Comparison of ENCODE assay signal across 24 mouse cellular contexts in genomic region chr7:133768027-133768426, GRCm38 (mm10). TPM values are rescaled to one million over a fixed set of nuclear protein-coding genes. Genes with fewer than 3 reads are reported as not detected.
DNase-seq lines count a peak whose midpoint lies in the region; ATAC-seq and TF ChIP-seq lines count a peak whose summit lies in the region.
"Had no signal": no experiment of that assay in that cellular context is flagged by ENCODE, and none has a peak within 500 bp of the region (broad histone marks: within the 10 kb centered on the region; RNA-seq: fewer than 3 reads in every experiment).

No protein-coding gene starts in this region.

- TF ChIP-seq CTCF in layer of hippocampus, adult 2 months (conservative IDR thresholded peaks at IDR 0.05), result no peak
- no peak for TF ChIP-seq CTCF in brain, embryonic 14.5 days (IDR thresholded peaks at IDR 0.05; ENCODE audit: borderline replicate concordance, extremely low read depth, insufficient read depth, insufficient read length)
- TF ChIP-seq CTCF in cortical plate, adult 2 months (IDR thresholded peaks at IDR 0.05; ENCODE audit: extremely low read depth, insufficient read depth, low read length), result no peak

- no peak overlapping the region for H3K4me3 ChIP-seq in layer of hippocampus, adult 2 months
- no peak overlapping the region for H3K4me3 ChIP-seq in cortical plate, adult 2 months (ENCODE audit: insufficient read depth, low read length)
- H3K4me3 ChIP-seq: heart, embryonic 13.5 days; limb, embryonic 13.5 days; liver, embryonic 13.5 days had no signal

- peaks cover 17% of the 10 kb centered on the region for H3K4me1 ChIP-seq in cortical plate, adult 2 months (ENCODE audit: control insufficient read depth, insufficient read depth, low read length)
- H3K4me1 ChIP-seq: limb, embryonic 13.5 days; liver, embryonic 13.5 days had no signal

- peak overlapping the region; percentile 77 for H3K27ac ChIP-seq in layer of hippocampus, adult 2 months
- H3K27ac ChIP-seq in cortical plate, adult 2 months (ENCODE audit: insufficient read depth, low read length), result peak overlapping the region; percentile 83
- H3K27ac ChIP-seq: heart, embryonic 13.5 days; hindbrain, embryonic 14.5 days; kidney, postnatal 0 days; limb, embryonic 13.5 days; liver, embryonic 13.5 days; stomach, postnatal 0 days had no signal

- no peak for TF ChIP-seq POLR2A in brain, embryonic 14.5 days (IDR thresholded peaks at IDR 0.05; ENCODE audit: borderline replicate concordance, extremely low read depth, insufficient read depth, insufficient read length, poor library complexity, severe bottlenecking)
- no peak for TF ChIP-seq POLR2A in cortical plate, adult 2 months (IDR thresholded peaks at IDR 0.05; ENCODE audit: extremely low read depth, insufficient read depth, low read length)

- peak; percentile 38 to 41 for DNase-seq in cerebellum, adult 18-20 months
- no peak for DNase-seq in layer of hippocampus, adult 2 months (ENCODE audit: low spot score in 2 of 2)
- DNase-seq in layer of hippocampus, adult 9-11 months, result no peak
- DNase-seq in brain, embryonic 14.5 days (ENCODE audit: low read depth), result peak; percentile 77
- no peak for DNase-seq in urinary bladder, adult 2 months (ENCODE audit: low spot score)
- no peak for DNase-seq in adrenal gland, postnatal 36 days
- DNase-seq: adrenal gland, adult 8-10 months; gastrocnemius, postnatal 10 days; heart, adult 18-20 months; heart, postnatal 36 days; kidney, adult 18-20 months; liver, embryonic 13.5 days; lung, embryonic 14.5 days; lung, postnatal 36 days; thymus, postnatal 36 days had no signal

- ATAC-seq in cerebellum, adult (ENCODE audit: insufficient number of reproducible peaks, low FRiP score, low TSS enrichment), result no peak
- ATAC-seq: CD4-positive, CD25-positive, alpha-beta regulatory T cell, adult 4 months; Patski had no signal

RNA-seq across cellular contexts. Expression of gene Fank1, which starts 8.6 kb away (rescaled TPM):
- 1 to 10 TPM; 2.0 to 2.5 TPM for total RNA-seq in layer of hippocampus, adult 2 months (2021)
- 4.4 and 4.7 TPM in 2 replicates for polyA plus RNA-seq in brain, embryonic 14.5 days (2012; rRNA removed)
- polyA plus RNA-seq in cortical plate, adult 2 months (2012; rRNA removed), result 5.8 TPM in 2 replicates
- 0.13 and 0.29 TPM in 2 replicates for polyA plus RNA-seq in urinary bladder, adult 2 months (2012; rRNA removed)
- under 1 TPM in 1 of 2 experiments, not detected in 1; 0.50 TPM for total RNA-seq in adrenal gland, postnatal 36 days (2021)
- total RNA-seq: heart, adult 18-20 months; heart, postnatal 36 days had no signal
- polyA plus RNA-seq: CD4-positive, CD25-positive, alpha-beta regulatory T cell, adult 4 months; heart, embryonic 13.5 days; liver, embryonic 13.5 days had no signal

RNA-seq across cellular contexts. Expression of gene Dhx32, which starts 14.5 kb away (rescaled TPM):
- total RNA-seq in layer of hippocampus, adult 2 months (2021), result 10 to 100 TPM; 36.5 to 39.2 TPM
- polyA plus RNA-seq in brain, embryonic 14.5 days (2012; rRNA removed), result 31.6 and 35.3 TPM in 2 replicates
- polyA plus RNA-seq in cortical plate, adult 2 months (2012; rRNA removed), result 26.5 and 28.1 TPM in 2 replicates
- polyA plus RNA-seq in urinary bladder, adult 2 months (2012; rRNA removed), result 35.3 and 37.3 TPM in 2 replicates
- 10 to 100 TPM; 57.7 to 62.5 TPM for total RNA-seq in adrenal gland, postnatal 36 days (2021)

RNA-seq across cellular contexts. Expression of gene Uros, which starts 58.2 kb away (rescaled TPM):
- 10 to 100 TPM; 17.7 to 21.3 TPM for total RNA-seq in layer of hippocampus, adult 2 months (2021)
- 34.9 and 47.5 TPM in 2 replicates for polyA plus RNA-seq in brain, embryonic 14.5 days (2012; rRNA removed)
- polyA plus RNA-seq in cortical plate, adult 2 months (2012; rRNA removed), result 38.7 and 38.8 TPM in 2 replicates
- polyA plus RNA-seq in urinary bladder, adult 2 months (2012; rRNA removed), result 23.3 and 32.4 TPM in 2 replicates
- 10 to 100 TPM; 13.3 to 16.1 TPM for total RNA-seq in adrenal gland, postnatal 36 days (2021)

RNA-seq across cellular contexts. Expression of gene Bccip, which starts 58.9 kb away (rescaled TPM):
- 10 to 100 TPM; 68.7 to 69.9 TPM for total RNA-seq in layer of hippocampus, adult 2 months (2021)
- 67.9 and 69.9 TPM in 2 replicates for polyA plus RNA-seq in brain, embryonic 14.5 days (2012; rRNA removed)
- 109 and 115 TPM in 2 replicates for polyA plus RNA-seq in cortical plate, adult 2 months (2012; rRNA removed)
- polyA plus RNA-seq in urinary bladder, adult 2 months (2012; rRNA removed), result 91.8 and 99.0 TPM in 2 replicates
- 10 to 100 TPM; 61.7 to 64.2 TPM for total RNA-seq in adrenal gland, postnatal 36 days (2021)

Comparison
In these comparisons a context has a peak if more than half of its experiments do, and no peak if none do; other contexts are left out.
1. DNase-seq: peak in cerebellum, adult 18-20 months (2 of 2) and brain, embryonic 14.5 days (single experiment); none in layer of hippocampus, adult 2 months (0 of 2), layer of hippocampus, adult 9-11 months (single experiment), urinary bladder, adult 2 months (single experiment) and adrenal gland, postnatal 36 days (0 of 2).